Mouse (Mus musculus): Measurements from ENCODE around the gene Tmprss7. TPM values are rescaled to one million over a fixed set of nuclear protein-coding genes. Genes with fewer than 3 reads are reported as not detected.

Gene Tmprss7
- polyA plus RNA-seq, 1 experiment from 2014 or later: 0.13 TPM

DNA sequence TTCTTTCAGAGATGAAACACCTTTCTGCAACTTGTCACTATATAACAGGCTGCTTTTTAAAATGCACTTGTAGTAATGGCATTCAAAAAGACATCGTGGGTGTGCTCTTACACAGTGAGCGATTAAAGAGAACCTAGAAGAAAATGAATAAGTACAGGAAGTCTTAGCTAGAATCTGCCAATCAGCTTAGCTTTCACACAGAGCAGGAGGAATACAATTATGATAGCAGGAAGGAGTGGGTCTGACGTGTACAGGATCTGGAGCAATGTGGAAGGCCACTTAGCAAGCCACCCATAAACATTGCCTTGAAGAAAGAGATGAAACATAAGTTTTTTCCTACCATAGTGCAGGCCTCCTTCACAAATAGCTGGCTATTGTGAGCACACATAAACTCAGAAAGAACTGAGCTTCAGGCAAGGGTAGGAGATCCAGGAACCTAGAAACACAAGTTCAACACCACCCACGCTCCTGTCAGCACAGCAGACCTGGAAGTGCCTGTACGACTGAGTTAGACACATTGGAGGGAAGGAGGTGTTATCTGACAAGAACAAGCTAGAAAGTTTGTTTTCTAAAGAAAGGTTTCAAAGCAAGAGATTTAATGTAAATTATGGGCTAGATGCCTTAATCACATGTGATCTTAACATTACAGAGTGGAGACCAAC, 21.2 kb upstream of the Tmprss7 start:
- Histone ChIP-seq H3K36me3 (ENCODE audit: control insufficient read depth, insufficient read depth, low read length) (no peaks in the 10 kb centered on the region), H3K9ac (ENCODE audit: low read length) (no peak overlapping the region), H3K27ac (replicated peaks) (no peak overlapping the region), H3K4me1 (replicated peaks; ENCODE audit: control insufficient read depth, insufficient read depth) (no peaks in the 10 kb centered on the region), H3K27me3 (ENCODE audit: control insufficient read depth, insufficient read depth, low read length) (no peaks in the 10 kb centered on the region), H3K9me3 (ENCODE audit: control insufficient read depth, low read length) (no peaks in the 10 kb centered on the region), H3K4me2 (replicated peaks; ENCODE audit: low read depth) (no peak overlapping the region), H3K4me3 (ENCODE audit: low read depth, low read length) (no peak overlapping the region)
- ATAC-seq (ENCODE audit: low FRiP score, low TSS enrichment): no peak
- DNase-seq (ENCODE audit: low spot score): no peak
- WGBS: 71% methylated on average over 5 of the region's 5 CpGs
- no peak for TF ChIP-seq CTCF (IDR thresholded peaks at IDR 0.05; ENCODE audit: low read depth)
- TF ChIP-seq EP300 (optimal IDR thresholded peaks at IDR 0.05): no peak

DNA sequence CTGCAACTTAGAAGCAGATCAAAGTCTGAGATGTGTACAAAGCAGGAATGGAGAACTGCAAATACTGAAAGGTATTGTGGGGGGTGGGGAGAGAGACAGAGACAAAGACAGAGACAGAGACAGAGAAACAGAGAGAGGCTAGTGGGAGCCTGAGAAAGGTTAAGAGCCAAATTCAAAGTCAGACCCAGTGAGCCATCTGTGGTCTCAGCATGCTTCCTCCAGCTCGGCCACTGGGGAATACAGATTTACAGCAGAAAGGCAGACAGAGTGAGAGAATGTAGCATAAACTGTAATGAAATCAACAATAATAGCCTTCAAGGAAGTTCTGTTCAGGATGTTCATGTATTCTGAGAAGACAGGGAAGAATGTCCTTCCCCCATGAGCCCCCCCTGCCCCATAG, 20.4 kb upstream of the Tmprss7 start:
- 58% methylated on average over 1 of the region's 1 CpGs for WGBS
- H3K27me3 ChIP-seq (ENCODE audit: control insufficient read depth, insufficient read depth, low read length): no peaks in the 10 kb centered on the region
- no peak for TF ChIP-seq EP300 (optimal IDR thresholded peaks at IDR 0.05)
- no peak for TF ChIP-seq CTCF (IDR thresholded peaks at IDR 0.05; ENCODE audit: low read depth)
- H3K4me3 ChIP-seq (ENCODE audit: low read depth, low read length): no peak overlapping the region
- no peaks in the 10 kb centered on the region for H3K9me3 ChIP-seq (ENCODE audit: control insufficient read depth, low read length)
- no peak overlapping the region for H3K4me2 ChIP-seq (replicated peaks; ENCODE audit: low read depth)
- ATAC-seq (ENCODE audit: low FRiP score, low TSS enrichment) (no peak), DNase-seq (ENCODE audit: low spot score) (no peak)
- no peak overlapping the region for H3K9ac ChIP-seq (ENCODE audit: low read length)
- no peaks in the 10 kb centered on the region for H3K36me3 ChIP-seq (ENCODE audit: control insufficient read depth, insufficient read depth, low read length)
- no peaks in the 10 kb centered on the region for H3K4me1 ChIP-seq (replicated peaks; ENCODE audit: control insufficient read depth, insufficient read depth)
- no peak overlapping the region for H3K27ac ChIP-seq (replicated peaks)

DNA sequence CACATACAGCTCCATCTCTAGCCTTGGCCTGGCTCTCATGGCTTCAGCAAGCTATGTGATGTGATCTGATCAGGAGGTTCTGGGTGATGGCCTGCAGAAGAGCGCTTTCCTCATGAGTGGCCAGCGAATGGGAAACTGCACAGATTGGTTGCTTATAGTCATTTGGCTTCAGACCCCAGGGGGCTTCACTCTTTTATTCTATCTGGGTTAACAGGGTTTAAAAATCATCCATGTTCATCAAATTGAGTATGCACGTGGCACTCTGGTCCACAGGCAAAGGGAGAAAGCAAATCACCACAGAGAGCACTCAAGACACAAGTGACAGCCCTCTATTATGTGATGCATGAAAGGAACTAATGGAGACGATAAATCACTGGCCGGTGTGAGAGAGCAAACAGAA, 19.8 kb upstream of the Tmprss7 start:
- DNase-seq (ENCODE audit: low spot score) (no peak), ATAC-seq (ENCODE audit: low FRiP score, low TSS enrichment) (no peak)
- TF ChIP-seq EP300 (optimal IDR thresholded peaks at IDR 0.05) (no peak), CTCF (IDR thresholded peaks at IDR 0.05; ENCODE audit: low read depth) (no peak)

DNA sequence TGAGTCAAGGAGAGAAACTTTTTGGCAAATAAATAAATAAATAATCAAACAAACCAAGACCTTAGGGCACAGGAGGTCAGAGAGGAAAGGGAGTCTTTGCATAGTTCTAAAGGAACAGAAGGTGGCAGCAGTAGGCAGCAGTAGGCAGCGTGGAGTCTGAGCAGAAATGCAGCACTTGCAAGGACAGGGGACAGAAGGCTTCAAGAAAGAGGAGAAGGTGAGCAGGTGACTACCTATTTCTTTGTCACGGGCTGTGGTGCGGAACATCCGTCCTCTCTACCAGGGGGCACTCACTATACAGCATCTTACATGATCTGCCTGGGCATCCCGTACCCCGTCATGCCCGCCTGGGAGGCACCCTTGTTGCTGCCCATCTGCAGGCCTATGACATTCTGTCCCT, 17.8 kb upstream of the Tmprss7 start:
- Histone ChIP-seq H3K9ac (ENCODE audit: low read length) (no peak overlapping the region), H3K4me1 (replicated peaks; ENCODE audit: control insufficient read depth, insufficient read depth) (no peaks in the 10 kb centered on the region), H3K4me3 (ENCODE audit: low read depth, low read length) (no peak overlapping the region), H3K4me2 (replicated peaks; ENCODE audit: low read depth) (no peak overlapping the region), H3K27me3 (ENCODE audit: control insufficient read depth, insufficient read depth, low read length) (no peaks in the 10 kb centered on the region), H3K36me3 (ENCODE audit: control insufficient read depth, insufficient read depth, low read length) (no peaks in the 10 kb centered on the region), H3K27ac (replicated peaks) (no peak overlapping the region), H3K9me3 (ENCODE audit: control insufficient read depth, low read length) (no peaks in the 10 kb centered on the region)
- WGBS: 76% methylated on average over 7 of the region's 7 CpGs
- ATAC-seq (ENCODE audit: low FRiP score, low TSS enrichment) (no peak), DNase-seq (ENCODE audit: low spot score) (no peak)
- TF ChIP-seq EP300 (optimal IDR thresholded peaks at IDR 0.05): no peak
- TF ChIP-seq CTCF (IDR thresholded peaks at IDR 0.05; ENCODE audit: low read depth): peak; percentile 67

More for the DNA sequence above, 19.8 kb upstream of the Tmprss7 start:
- no peak overlapping the region for H3K27ac ChIP-seq (replicated peaks)
- H3K4me1 ChIP-seq (replicated peaks; ENCODE audit: control insufficient read depth, insufficient read depth): no peaks in the 10 kb centered on the region
- no peaks in the 10 kb centered on the region for H3K36me3 ChIP-seq (ENCODE audit: control insufficient read depth, insufficient read depth, low read length)
- H3K27me3 ChIP-seq (ENCODE audit: control insufficient read depth, insufficient read depth, low read length): no peaks in the 10 kb centered on the region
- no peak overlapping the region for H3K9ac ChIP-seq (ENCODE audit: low read length)
- H3K4me2 ChIP-seq (replicated peaks; ENCODE audit: low read depth): no peak overlapping the region
- WGBS: 83% methylated on average over 4 of the region's 5 CpGs
- no peaks in the 10 kb centered on the region for H3K9me3 ChIP-seq (ENCODE audit: control insufficient read depth, low read length)
- no peak overlapping the region for H3K4me3 ChIP-seq (ENCODE audit: low read depth, low read length)

DNA sequence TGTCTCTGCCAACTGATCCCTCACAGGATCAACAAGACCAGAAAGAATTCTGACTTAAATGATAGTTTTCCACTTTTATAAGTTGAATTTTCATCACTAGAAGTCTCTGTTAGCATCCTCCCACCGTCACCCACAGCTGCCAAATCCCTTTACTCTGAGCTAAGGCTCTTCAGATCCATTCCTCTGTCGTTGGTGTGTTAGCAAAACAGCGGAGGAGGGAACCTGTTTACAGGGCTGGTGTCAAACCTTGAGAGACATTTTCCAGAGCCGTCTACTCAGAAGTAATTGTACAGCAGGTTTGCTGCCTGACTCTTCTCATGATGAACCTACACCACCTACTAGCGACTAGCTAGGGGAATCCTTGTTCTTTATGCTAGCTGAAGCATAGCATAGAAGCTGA, 5.8 kb upstream of the Tmprss7 start:
- DNase-seq (ENCODE audit: low spot score): no peak
- Histone ChIP-seq H3K9me3 (ENCODE audit: control insufficient read depth, low read length) (no peaks in the 10 kb centered on the region), H3K4me2 (replicated peaks; ENCODE audit: low read depth) (no peak overlapping the region), H3K4me3 (ENCODE audit: low read depth, low read length) (no peak overlapping the region), H3K27ac (replicated peaks) (no peak overlapping the region), H3K9ac (ENCODE audit: low read length) (no peak overlapping the region), H3K27me3 (ENCODE audit: control insufficient read depth, insufficient read depth, low read length) (no peaks in the 10 kb centered on the region), H3K4me1 (replicated peaks; ENCODE audit: control insufficient read depth, insufficient read depth) (no peaks in the 10 kb centered on the region), H3K36me3 (ENCODE audit: control insufficient read depth, insufficient read depth, low read length) (no peaks in the 10 kb centered on the region)
- TF ChIP-seq CTCF (IDR thresholded peaks at IDR 0.05; ENCODE audit: low read depth): no peak
- WGBS: 53% methylated on average over 5 of the region's 5 CpGs
- ATAC-seq (ENCODE audit: low FRiP score, low TSS enrichment): no peak

DNA sequence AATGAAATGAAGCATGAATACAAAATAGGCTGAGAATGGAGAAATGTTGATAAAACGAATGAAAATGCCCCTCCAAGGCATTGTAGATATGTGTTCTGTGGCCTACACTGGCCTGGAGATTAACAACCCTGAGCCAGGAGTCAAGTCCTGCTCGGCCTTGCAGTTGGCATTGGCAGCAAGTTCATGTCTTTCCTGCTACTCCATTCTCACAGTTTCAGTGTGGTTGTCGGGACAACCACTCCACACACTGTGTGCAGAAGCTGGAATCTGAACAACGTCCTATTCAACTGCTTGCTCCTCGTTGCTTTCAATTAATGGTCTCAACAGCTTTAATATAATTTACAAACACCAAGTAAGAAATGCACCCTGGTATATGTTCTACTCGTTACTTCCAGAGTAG, 4.5 kb upstream of the Tmprss7 start:
- Histone ChIP-seq H3K4me1 (replicated peaks; ENCODE audit: control insufficient read depth, insufficient read depth) (no peaks in the 10 kb centered on the region), H3K9ac (ENCODE audit: low read length) (no peak overlapping the region), H3K27ac (replicated peaks) (no peak overlapping the region), H3K36me3 (ENCODE audit: control insufficient read depth, insufficient read depth, low read length) (no peaks in the 10 kb centered on the region), H3K4me2 (replicated peaks; ENCODE audit: low read depth) (no peak overlapping the region), H3K9me3 (ENCODE audit: control insufficient read depth, low read length) (no peaks in the 10 kb centered on the region), H3K4me3 (ENCODE audit: low read depth, low read length) (no peak overlapping the region), H3K27me3 (ENCODE audit: control insufficient read depth, insufficient read depth, low read length) (no peaks in the 10 kb centered on the region)
- TF ChIP-seq EP300 (optimal IDR thresholded peaks at IDR 0.05): no peak
- no peak for TF ChIP-seq CTCF (IDR thresholded peaks at IDR 0.05; ENCODE audit: low read depth)
- DNase-seq (ENCODE audit: low spot score) (no peak), ATAC-seq (ENCODE audit: low FRiP score, low TSS enrichment) (no peak)
- WGBS: 65% methylated on average over 6 of the region's 6 CpGs
